Mouse (Mus musculus) lung, postnatal 14 days (tissue): ENCODE measurements around the gene Hmgcr.
"Not testable (repeated sequence)": the region's sequence is repeated elsewhere in the genome, so short reads cannot be mapped to it uniquely, and the experiment has no call there.

Experiments
- DNase-seq: peaks from one replicate; pipeline ENCODE4 v3.0.0; 2021

The Hmgcr gene

DNA sequence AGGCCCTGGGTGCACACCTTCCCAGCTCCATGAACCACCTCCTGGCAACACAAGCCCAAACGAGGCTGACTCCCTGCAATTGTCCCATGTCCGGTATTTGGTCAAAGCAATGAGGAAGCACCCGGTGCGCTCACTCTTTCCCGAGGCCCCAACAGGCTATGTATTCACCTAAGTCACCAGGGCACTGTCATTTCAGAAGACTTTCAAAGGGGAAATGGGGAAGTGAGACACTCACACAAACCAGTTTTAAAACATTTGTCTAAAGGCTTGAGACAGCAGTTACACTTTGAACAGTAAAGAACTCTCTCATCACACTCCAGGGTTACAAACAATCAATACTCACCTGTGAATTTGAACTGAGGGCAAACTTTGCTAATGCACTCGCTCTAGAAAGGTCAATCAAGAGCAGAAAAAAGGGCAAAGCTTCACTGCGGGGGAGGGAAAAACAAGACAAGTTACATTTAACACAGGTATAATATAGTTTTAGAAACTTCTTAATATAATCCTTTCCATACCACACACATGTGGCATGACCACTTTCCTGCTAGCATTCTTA is 6.2 kb downstream of the Hmgcr start:
- DNase-seq = no peak

DNA sequence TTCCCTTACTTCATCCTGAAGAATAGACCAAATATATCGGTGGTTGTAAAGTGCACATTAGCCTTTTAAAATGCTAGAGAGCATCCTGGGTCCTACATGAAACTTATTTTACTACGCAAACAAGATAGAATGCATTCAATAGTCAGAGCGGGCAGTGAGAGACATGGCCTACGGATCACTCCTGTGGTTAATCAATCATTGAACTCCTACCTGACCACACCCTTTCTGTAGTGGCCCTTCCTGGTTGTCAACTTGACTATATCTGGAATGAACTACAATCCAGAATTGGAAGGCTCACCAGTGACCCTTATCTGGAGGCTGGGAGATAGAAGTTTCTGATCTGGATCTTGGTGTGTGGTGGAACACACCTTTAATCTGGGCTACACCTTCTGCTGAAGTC is 7.6 kb downstream of the Hmgcr start:
- not testable (repeated sequence) for DNase-seq

DNA sequence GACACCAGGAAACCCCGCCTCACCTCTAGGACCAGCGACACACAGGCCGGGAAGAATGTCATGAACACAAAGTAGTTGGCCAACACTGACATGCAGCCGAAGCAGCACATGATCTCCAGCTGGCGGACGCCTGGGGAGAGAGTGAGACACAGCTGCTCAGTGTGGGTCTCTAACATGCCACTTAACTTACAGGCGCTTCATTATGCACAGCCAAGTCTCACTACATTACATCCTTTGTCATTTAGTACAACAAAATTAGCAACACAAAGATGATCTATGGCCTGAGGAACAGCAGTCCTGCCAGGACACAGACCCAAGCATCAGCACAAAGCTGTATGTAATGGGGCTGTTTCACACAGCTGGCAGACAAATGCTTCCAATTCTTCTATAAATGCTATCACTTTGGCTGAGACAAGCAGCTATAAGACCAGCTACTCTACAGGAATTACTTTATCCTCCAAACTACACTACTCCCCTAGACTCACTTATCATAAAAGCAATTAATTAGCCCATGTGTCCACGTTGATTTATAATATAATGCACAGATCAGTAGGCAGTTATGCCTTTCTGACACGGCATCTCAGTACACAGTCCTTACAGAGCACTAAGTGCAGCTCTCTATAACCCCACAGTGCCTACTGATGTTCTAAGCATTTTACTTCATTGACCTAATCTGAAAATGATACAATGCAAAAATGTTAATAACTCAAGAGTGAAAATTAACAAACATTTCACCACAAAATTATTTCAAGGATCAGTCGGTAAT is 10.5 kb downstream of the Hmgcr start:
- DNase-seq = peak; percentile 7

DNA sequence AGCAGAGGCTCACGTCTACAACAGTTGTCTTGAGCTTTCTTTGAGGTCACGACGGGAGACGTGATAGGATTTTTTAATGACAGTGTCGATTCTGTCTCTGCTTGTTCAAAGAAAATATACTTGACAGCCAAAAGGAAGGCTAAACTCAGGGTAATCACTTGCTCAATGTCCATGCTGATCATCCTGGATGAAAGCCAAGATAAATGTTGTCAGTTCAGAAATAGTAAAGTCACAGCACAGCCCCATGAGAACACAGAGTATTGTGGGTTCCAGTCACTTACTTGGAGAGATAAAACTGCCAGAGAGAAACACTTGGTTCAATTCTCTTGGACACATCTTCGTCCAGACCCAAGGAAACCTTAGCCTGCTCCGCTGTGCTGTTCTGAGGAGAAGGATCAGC is 11.8 kb downstream of the Hmgcr start:
- DNase-seq = no peak

DNA sequence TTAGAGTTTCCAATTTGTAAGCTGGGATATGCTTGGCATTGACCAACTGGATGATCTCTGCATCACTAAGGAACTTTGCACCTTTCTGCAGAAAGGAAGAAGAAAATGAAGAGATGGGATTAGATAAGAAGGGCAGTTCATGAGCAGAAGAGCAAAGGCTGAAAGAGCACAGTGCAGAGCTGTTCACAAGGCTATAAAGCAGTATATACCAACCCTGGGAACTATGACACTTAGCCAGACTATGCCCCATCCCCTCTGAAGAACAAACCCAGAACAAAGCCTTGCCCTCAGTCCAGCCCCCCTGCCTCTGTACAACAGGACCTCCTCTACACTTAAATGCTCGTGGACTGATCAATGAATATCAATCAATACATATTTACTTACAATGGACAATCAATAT is 14.1 kb downstream of the Hmgcr start:
- DNase-seq = no peak

DNA sequence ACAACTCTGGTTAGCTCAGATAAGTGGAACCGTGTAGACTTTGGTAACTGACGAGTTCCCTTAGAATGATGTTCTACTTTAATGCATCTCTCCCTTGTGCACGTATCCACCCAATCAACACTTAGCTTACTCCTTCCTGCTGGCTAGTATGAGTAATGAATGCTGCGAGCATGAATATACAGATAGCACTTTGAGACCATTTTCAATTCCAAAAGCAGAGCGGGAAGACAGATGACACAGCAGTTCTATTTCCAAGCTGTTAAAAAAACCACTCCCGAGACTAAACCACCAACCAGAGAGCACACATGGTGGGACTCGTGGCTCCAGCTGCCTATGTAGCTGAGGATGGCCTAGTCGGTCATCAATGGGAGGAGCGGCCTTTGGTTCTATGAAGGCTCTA is 17.7 kb downstream of the Hmgcr start:
- DNase-seq = no peak

DNA sequence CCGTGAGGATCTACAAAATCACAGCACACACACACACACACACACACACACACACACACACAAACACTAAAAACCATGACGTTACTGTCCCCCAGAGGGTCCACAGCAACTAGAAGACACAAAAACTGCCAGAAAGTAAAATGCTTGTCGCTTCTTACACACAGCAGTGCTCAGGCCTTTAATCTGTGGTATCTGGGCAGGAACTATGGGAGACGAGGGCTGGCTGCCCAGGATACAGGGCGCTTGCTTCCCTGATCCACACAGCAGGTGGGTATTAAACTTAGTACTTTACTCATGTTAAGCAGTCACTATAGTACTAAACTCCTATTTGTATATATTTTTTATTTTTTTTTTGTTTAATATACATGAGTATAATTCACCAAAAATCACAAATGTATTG is 24.9 kb downstream of the Hmgcr start:
- DNase-seq = no peak

DNA sequence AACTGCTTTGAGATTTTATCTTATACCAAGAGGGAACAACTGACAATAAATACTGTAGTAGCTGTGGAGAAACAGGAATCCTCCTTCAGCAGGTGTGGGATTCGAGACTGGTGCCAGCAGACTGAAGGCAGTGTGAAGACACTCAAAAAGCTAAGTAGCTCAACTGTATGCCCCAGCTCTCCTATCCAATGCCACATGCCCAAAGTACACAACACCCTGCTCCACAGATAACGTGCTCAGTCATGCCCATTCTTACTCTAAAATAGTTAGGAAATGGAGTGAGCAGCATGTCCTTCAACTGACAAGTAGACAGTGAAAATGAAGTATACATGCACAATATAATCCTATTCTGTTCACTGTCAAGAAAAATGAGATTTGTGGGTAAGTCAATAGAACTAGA is 26.6 kb downstream of the Hmgcr start:
- no peak for DNase-seq

DNA sequence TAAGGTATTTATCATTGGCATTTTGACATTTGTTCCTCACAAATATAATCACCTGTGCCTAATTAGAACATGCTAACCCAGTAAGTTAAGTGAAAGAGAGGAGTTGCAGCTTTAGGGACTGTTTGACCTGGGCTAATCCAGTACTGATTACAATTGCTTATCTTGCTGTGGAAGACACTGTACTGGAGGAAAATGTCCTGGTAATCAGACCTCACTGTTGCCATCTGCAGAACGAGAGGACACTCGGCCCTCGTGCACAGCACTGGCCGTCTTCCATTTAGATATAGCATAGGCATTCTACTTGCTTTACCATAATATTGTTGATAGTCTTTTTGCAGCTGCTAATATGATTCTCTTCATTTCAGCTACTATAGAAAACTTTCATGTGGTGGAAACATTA is 40.3 kb downstream of the Hmgcr start:
- no peak for DNase-seq

DNA sequence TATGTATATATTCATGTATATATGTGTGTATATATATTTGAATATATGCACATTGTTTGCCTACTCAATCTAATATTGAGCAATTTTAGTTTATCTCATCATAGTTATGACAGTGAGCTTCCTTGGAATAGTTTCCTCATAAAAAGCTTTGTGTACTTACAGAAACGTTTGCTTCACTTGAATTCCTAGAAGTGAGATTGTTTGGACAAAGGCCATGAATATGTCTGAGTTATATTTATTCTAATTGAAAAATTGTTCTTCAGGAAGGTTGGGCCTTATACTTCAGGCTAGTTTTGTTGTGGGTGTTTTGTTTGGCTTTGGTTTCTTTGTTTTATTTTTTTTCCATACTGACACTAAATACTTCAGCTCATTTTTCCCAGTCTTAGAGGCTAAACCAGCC is 49.8 kb downstream of the Hmgcr start:
- no peak for DNase-seq

DNA sequence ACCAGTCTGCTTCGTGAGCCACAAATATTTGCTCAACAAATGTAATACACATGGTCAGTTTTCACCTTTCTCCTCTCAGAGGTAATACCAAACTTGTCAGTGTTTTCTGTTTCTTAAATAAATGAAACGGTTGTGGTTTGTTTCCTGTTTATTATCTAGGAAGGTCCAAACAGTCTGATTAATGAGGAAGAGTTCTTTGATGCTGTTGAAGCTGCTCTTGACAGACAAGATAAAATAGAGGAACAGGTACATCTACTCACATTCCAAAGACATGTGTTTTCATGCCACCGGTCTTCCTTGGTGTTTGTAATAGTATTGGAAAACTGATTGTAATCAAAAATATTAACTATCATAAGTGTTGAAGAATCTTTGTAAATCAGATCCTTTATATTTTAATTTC is 56.1 kb downstream of the Hmgcr start:
- DNase-seq = no peak

DNA sequence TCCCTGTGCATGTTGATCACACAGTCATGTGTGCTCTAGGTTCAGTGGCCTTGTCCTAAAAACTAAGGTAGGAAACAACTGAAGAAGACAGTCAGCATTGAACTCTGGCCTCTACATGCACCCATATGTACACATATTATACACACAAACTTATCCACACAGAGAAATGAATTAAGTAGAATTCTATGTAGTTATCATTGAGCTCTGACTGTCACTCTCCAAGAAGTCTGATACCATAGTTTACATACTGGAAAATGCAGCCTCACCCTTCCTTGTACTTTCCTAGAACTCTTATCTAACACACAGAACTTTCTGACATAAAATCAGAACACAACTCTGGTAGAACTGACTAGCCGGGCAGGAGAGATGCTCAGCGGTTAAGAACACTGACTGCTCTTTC is 66.5 kb downstream of the Hmgcr start:
- no peak for DNase-seq

DNA sequence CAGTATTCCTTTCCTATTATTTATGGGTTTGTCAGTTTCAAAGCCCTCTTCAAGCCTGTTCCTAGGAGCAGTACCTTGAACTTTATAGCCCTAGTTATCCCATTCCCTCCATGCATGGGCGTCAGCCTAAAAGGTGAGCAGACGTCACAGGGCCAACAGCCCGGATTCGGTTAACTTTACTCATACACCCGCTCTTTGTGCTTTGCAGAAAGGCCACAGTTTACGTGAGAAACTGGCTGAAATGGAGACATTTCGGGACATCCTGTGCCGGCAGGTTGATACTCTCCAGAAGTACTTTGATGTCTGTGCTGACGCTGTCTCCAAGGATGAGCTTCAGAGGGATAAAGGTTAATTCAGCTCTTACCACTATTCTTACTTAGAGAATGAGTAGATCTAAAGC is 71.6 kb downstream of the Hmgcr start:
- no peak for DNase-seq
